Mouse (Mus musculus): ENCODE measurements around the gene Tnrc6c.

Gene Tnrc6c

GRCm38 (mm10) chr11:117729798-117730489, 75.9 kb downstream of the Tnrc6c start:
- peak; percentile 18 for DNase-seq (ENCODE audit: low spot score)

- DNase-seq (ENCODE audit: low spot score) = no peak
Observed at GRCm38 (mm10) chr11:117730490-117730838, 76.4 kb downstream of the Tnrc6c start.

GRCm38 (mm10) chr11:117731470-117731869, 77.4 kb downstream of the Tnrc6c start:
- no peak for DNase-seq (ENCODE audit: low spot score)

- no peak for DNase-seq (ENCODE audit: low spot score)
Observed at GRCm38 (mm10) chr11:117736037-117736689, 82.1 kb downstream of the Tnrc6c start.

- no peak for DNase-seq (ENCODE audit: low spot score)
Observed at GRCm38 (mm10) chr11:117738123-117738522, 84.0 kb downstream of the Tnrc6c start.

GRCm38 (mm10) chr11:117741128-117741527, 87.0 kb downstream of the Tnrc6c start:
- no peak for DNase-seq (ENCODE audit: low spot score)

GRCm38 (mm10) chr11:117742243-117742642, 88.2 kb downstream of the Tnrc6c start:
- no peak for DNase-seq (ENCODE audit: low spot score)

GRCm38 (mm10) chr11:117742715-117743114, 88.6 kb downstream of the Tnrc6c start:
- DNase-seq (ENCODE audit: low spot score) = no peak

GRCm38 (mm10) chr11:117743454-117744030, 89.5 kb downstream of the Tnrc6c start:
- DNase-seq (ENCODE audit: low spot score) = no peak

GRCm38 (mm10) chr11:117748628-117749027, 94.5 kb downstream of the Tnrc6c start:
- no peak for DNase-seq (ENCODE audit: low spot score)

- no peak for DNase-seq (ENCODE audit: low spot score)
Observed at GRCm38 (mm10) chr11:117749414-117749813, 95.3 kb downstream of the Tnrc6c start.

GRCm38 (mm10) chr11:117751544-117751943, 97.5 kb downstream of the Tnrc6c start:
- DNase-seq (ENCODE audit: low spot score) = no peak

GRCm38 (mm10) chr11:117755891-117756290, 101.8 kb downstream of the Tnrc6c start:
- no peak for DNase-seq (ENCODE audit: low spot score)

GRCm38 (mm10) chr11:117759267-117759666, 105.2 kb downstream of the Tnrc6c start:
- no peak for DNase-seq (ENCODE audit: low spot score)

- peak; percentile 60 for DNase-seq (ENCODE audit: low spot score)
Observed at GRCm38 (mm10) chr11:117760374-117761119, 106.5 kb downstream of the Tnrc6c start.

GRCm38 (mm10) chr11:117761801-117762200, 107.7 kb downstream of the Tnrc6c start:
- DNase-seq (ENCODE audit: low spot score) = no peak

GRCm38 (mm10) chr11:117762246-117762645, 108.2 kb downstream of the Tnrc6c start:
- no peak for DNase-seq (ENCODE audit: low spot score)

- no peak for DNase-seq (ENCODE audit: low spot score)
Observed at GRCm38 (mm10) chr11:117764319-117764718, 110.2 kb downstream of the Tnrc6c start.

GRCm38 (mm10) chr11:117765361-117765760, 111.3 kb downstream of the Tnrc6c start:
- no peak for DNase-seq (ENCODE audit: low spot score)

- DNase-seq (ENCODE audit: low spot score) = no peak
Observed at GRCm38 (mm10) chr11:117766275-117766674, 112.2 kb downstream of the Tnrc6c start.

GRCm38 (mm10) chr11:117768725-117769682, 114.9 kb downstream of the Tnrc6c start:
- no peak for DNase-seq (ENCODE audit: low spot score)

GRCm38 (mm10) chr11:117769683-117770047, 115.6 kb downstream of the Tnrc6c start:
- DNase-seq (ENCODE audit: low spot score) = no peak

Measured in yolk sac, embryonic 10.5 days (tissue).